Mouse (Mus musculus): ENCODE results near the gene Stat5a. TPM values are rescaled to one million over a fixed set of nuclear protein-coding genes. Genes with fewer than 3 reads are reported as not detected.

Gene Stat5a
- polyA plus RNA-seq, 1 experiment: 3.6 TPM

GRCm38 (mm10) chr11:100927386-100927785 lies 68.2 kb downstream of the Stat5a start:
- Histone ChIP-seq H3K36me3 (ENCODE audit: control insufficient read depth, insufficient read depth, low read length, poor library complexity, severe bottlenecking) (0 out of 2 replicates have a peak, but pooled peaks cover 2% of the 10 kb centered on the region), H3K4me3 (ENCODE audit: low read depth, low read length) (no peak overlapping the region), H3K27ac (ENCODE audit: insufficient read depth, low read length) (no peak overlapping the region), H3K9ac (ENCODE audit: low read depth, poor library complexity, severe bottlenecking) (no peak overlapping the region), H3K9me3 (replicated peaks; ENCODE audit: control insufficient read depth, insufficient read depth, low read length, poor library complexity, severe bottlenecking) (no peaks in the 10 kb centered on the region), H3K27me3 (ENCODE audit: control insufficient read depth, insufficient read depth, low read length, poor library complexity, severe bottlenecking) (no peaks in the 10 kb centered on the region), H3K4me1 (ENCODE audit: control insufficient read depth, insufficient read depth, low read length) (no peaks in the 10 kb centered on the region)
- TF ChIP-seq CTCF (IDR thresholded peaks at IDR 0.05; ENCODE audit: low read depth, low read length): no peak
- no peak for TF ChIP-seq EP300 (IDR thresholded peaks at IDR 0.05; ENCODE audit: insufficient read depth, low read depth, low read length)
- no peak for TF ChIP-seq POLR2A (IDR thresholded peaks at IDR 0.05; ENCODE audit: insufficient read depth, low read length)

DNA sequence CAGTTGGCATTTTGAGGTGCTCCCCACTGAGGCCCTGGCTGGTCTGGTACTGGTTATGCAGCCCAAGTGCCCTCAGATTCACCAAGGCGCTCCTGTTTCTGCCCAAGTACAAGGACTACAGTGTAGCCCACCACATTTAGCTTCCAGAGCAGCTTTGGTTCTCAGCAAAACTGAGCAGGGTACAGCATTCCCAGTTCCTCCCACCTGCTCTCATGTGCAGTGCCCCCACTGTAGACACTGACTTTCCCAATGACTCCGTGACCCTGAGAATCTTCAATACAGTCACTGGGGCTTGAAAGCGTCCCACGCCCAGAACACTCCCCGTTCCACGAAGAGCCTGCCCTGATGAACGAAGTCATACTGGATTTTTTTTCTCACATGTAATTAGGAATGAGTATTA lies 71.5 kb downstream of the Stat5a start:
- H3K4me1 ChIP-seq (ENCODE audit: control insufficient read depth, insufficient read depth, low read length): no peaks in the 10 kb centered on the region
- H3K9me3 ChIP-seq (replicated peaks; ENCODE audit: control insufficient read depth, insufficient read depth, low read length, poor library complexity, severe bottlenecking): no peaks in the 10 kb centered on the region
- H3K36me3 ChIP-seq (ENCODE audit: control insufficient read depth, insufficient read depth, low read length, poor library complexity, severe bottlenecking): peaks cover 4% of the 10 kb centered on the region; the same call in 1 of the 2 replicates
- H3K27me3 ChIP-seq (ENCODE audit: control insufficient read depth, insufficient read depth, low read length, poor library complexity, severe bottlenecking): no peaks in the 10 kb centered on the region
- TF ChIP-seq EP300 (IDR thresholded peaks at IDR 0.05; ENCODE audit: insufficient read depth, low read depth, low read length) (no peak), POLR2A (IDR thresholded peaks at IDR 0.05; ENCODE audit: insufficient read depth, low read length) (no peak), CTCF (IDR thresholded peaks at IDR 0.05; ENCODE audit: low read depth, low read length) (no peak)
- no peak overlapping the region for H3K4me3 ChIP-seq (ENCODE audit: low read depth, low read length)
- no peak overlapping the region for H3K27ac ChIP-seq (ENCODE audit: insufficient read depth, low read length)
- H3K9ac ChIP-seq (ENCODE audit: low read depth, poor library complexity, severe bottlenecking): no peak overlapping the region

GRCm38 (mm10) chr11:100931254-100931921 lies 72.2 kb downstream of the Stat5a start:
- Histone ChIP-seq H3K36me3 (ENCODE audit: control insufficient read depth, insufficient read depth, low read length, poor library complexity, severe bottlenecking) (peaks cover 4% of the 10 kb centered on the region; the same call in 1 of the 2 replicates), H3K4me1 (ENCODE audit: control insufficient read depth, insufficient read depth, low read length) (peaks cover 2% of the 10 kb centered on the region), H3K4me3 (ENCODE audit: low read depth, low read length) (no peak overlapping the region), H3K9ac (ENCODE audit: low read depth, poor library complexity, severe bottlenecking) (no peak overlapping the region), H3K27ac (ENCODE audit: insufficient read depth, low read length) (no peak overlapping the region), H3K27me3 (ENCODE audit: control insufficient read depth, insufficient read depth, low read length, poor library complexity, severe bottlenecking) (no peaks in the 10 kb centered on the region), H3K9me3 (replicated peaks; ENCODE audit: control insufficient read depth, insufficient read depth, low read length, poor library complexity, severe bottlenecking) (no peaks in the 10 kb centered on the region)
- TF ChIP-seq CTCF (IDR thresholded peaks at IDR 0.05; ENCODE audit: low read depth, low read length) (no peak), EP300 (IDR thresholded peaks at IDR 0.05; ENCODE audit: insufficient read depth, low read depth, low read length) (no peak), POLR2A (IDR thresholded peaks at IDR 0.05; ENCODE audit: insufficient read depth, low read length) (no peak)

Other genes with a start within 250 kb of the Stat5a start
- gene Nkiras2, start 240.1 kb upstream of the Stat5a start, polyA plus RNA-seq (2011; ENCODE audit: insufficient read depth, insufficient read length, low read depth, missing spikeins): 29.1 and 30.0 TPM in 2 replicates
- gene Dnajc7, start 239.2 kb upstream of the Stat5a start, polyA plus RNA-seq (2011; ENCODE audit: insufficient read depth, insufficient read length, low read depth, missing spikeins): 369 and 376 TPM in 2 replicates
- 1.0 and 1.9 TPM in 2 replicates for gene Zfp385c, start 166.9 kb upstream of the Stat5a start, polyA plus RNA-seq (2011; ENCODE audit: insufficient read depth, insufficient read length, low read depth, missing spikeins)
- gene Dhx58, start 155.1 kb upstream of the Stat5a start, polyA plus RNA-seq (2011; ENCODE audit: insufficient read depth, insufficient read length, low read depth, missing spikeins): 1.5 and 1.8 TPM in 2 replicates
- 61.3 and 63.1 TPM in 2 replicates for gene Kat2a, start 146.9 kb upstream of the Stat5a start, polyA plus RNA-seq (2011; ENCODE audit: insufficient read depth, insufficient read length, low read depth, missing spikeins)
- not detected in 2 replicates for gene Hspb9, start 145.5 kb upstream of the Stat5a start, polyA plus RNA-seq (2011; ENCODE audit: insufficient read depth, insufficient read length, low read depth, missing spikeins)
- 95.2 and 95.3 TPM in 2 replicates for gene Rab5c, start 121.1 kb upstream of the Stat5a start, polyA plus RNA-seq (2011; ENCODE audit: insufficient read depth, insufficient read length, low read depth, missing spikeins)
- 0.17 and 0.21 TPM in 2 replicates for gene Kcnh4, start 99.4 kb upstream of the Stat5a start, polyA plus RNA-seq (2011; ENCODE audit: insufficient read depth, insufficient read length, low read depth, missing spikeins)
- not detected in 2 replicates for gene Hcrt, start 96.4 kb upstream of the Stat5a start, polyA plus RNA-seq (2011; ENCODE audit: insufficient read depth, insufficient read length, low read depth, missing spikeins)
- gene Ghdc, start 88.4 kb upstream of the Stat5a start, polyA plus RNA-seq (2011; ENCODE audit: insufficient read depth, insufficient read length, low read depth, missing spikeins): 5.4 and 5.8 TPM in 2 replicates
- 7.3 and 7.6 TPM in 2 replicates for gene Stat5b, start 8.6 kb upstream of the Stat5a start, polyA plus RNA-seq (2011; ENCODE audit: insufficient read depth, insufficient read length, low read depth, missing spikeins)
- gene Stat3, start 80.2 kb downstream of the Stat5a start, polyA plus RNA-seq (2011; ENCODE audit: insufficient read depth, insufficient read length, low read depth, missing spikeins): 31.2 and 39.8 TPM in 2 replicates
- gene Cavin1, start 111.5 kb downstream of the Stat5a start, polyA plus RNA-seq (2011; ENCODE audit: insufficient read depth, insufficient read length, low read depth, missing spikeins): 78.5 and 79.8 TPM in 2 replicates
- 33.7 and 37.5 TPM in 2 replicates for gene Atp6v0a1, start 150.1 kb downstream of the Stat5a start, polyA plus RNA-seq (2011; ENCODE audit: insufficient read depth, insufficient read length, low read depth, missing spikeins)
- 7.3 and 7.9 TPM in 2 replicates for gene Naglu, start 210.7 kb downstream of the Stat5a start, polyA plus RNA-seq (2011; ENCODE audit: insufficient read depth, insufficient read length, low read depth, missing spikeins)
- 1.0 TPM in 1 of 2 replicates, not detected in the other for gene Hsd17b1, start 219.1 kb downstream of the Stat5a start, polyA plus RNA-seq (2011; ENCODE audit: insufficient read depth, insufficient read length, low read depth, missing spikeins)
- gene Coasy, start 223.2 kb downstream of the Stat5a start, polyA plus RNA-seq (2011; ENCODE audit: insufficient read depth, insufficient read length, low read depth, missing spikeins): 21.7 and 24.5 TPM in 2 replicates
- gene Mlx, start 227.9 kb downstream of the Stat5a start, polyA plus RNA-seq (2011; ENCODE audit: insufficient read depth, insufficient read length, low read depth, missing spikeins): 40.5 and 44.8 TPM in 2 replicates
- 35.1 and 35.3 TPM in 2 replicates for gene Psmc3ip, start 236.1 kb downstream of the Stat5a start, polyA plus RNA-seq (2011; ENCODE audit: insufficient read depth, insufficient read length, low read depth, missing spikeins)

All from ES-Bruce4 (cell line).